Mouse (Mus musculus): ENCODE data around the gene Spn.

DNA sequence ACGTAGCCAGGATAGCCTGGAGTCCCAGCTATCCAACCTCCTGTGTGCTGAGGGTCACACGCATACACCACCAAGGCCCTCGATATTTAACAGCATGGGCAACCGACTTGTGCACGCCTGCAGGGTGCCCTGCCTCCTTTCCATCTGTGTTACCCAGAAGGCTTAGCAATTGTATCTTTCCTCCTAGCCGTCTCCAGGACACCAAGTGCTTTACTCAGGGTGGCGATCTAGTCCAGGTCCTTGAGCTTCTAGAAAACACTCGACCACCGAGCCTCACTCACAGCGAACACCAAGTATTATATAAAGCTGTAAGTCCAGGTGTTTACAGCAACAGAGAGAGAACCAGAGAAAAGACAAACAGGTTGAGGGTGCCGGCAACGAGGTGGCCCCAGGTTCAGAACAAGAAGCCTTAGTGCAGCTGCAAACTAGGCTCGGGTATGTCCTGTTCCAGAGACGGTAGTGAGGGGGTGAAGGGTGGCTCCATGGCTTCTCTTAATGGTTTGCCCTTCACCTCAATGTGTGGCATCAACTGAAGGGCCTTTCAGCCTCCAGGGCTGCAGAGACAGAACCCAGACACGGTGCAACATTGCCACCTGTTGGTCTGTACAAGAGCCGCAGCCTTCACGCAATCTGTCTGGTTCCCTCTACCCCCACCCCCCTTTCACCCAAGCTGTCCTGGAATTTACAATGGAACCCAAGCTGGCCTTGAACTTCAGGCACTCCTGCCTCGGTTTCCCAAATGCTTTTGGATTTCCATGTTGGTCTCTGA is 27.2 kb downstream of the Spn start:
- TF ChIP-seq POU5F1 (IDR thresholded peaks at IDR 0.05; ENCODE audit: borderline replicate concordance, low read length) (no peak), CTCF (conservative IDR thresholded peaks at IDR 0.05; ENCODE audit: low read length) (peak; percentile 63)

Measured in E14TG2a.4 (cell line).